Mouse (Mus musculus) left cerebral cortex, adult 8-10 months (tissue): ENCODE results near the gene Fam217b. TPM values are rescaled to one million over a fixed set of nuclear protein-coding genes. Genes with fewer than 3 reads are reported as not detected.

Experiments
- DNase-seq, 2 experiments: peaks; one replicate each; pipeline ENCODE4 v3.0.0; 2022; ENCODE audit warnings: low spot score in 2 of 2
- total RNA-seq, 4 experiments: library from RNA; stranded (reverse); gene quantifications; 2 replicates each; pipeline ENCODE4 v1.2.4; 2022

Gene Fam217b
- total RNA-seq, 4 experiments from 2014 or later: 48.2 to 67.8 (median 59.7) TPM

GRCm38 (mm10) chr2:178433903-178434302 lies 19.6 kb downstream of the Fam217b start:
- no peak for DNase-seq

- DNase-seq: no peak
Observed at GRCm38 (mm10) chr2:178437311-178437710, 23.0 kb downstream of the Fam217b start.

GRCm38 (mm10) chr2:178449386-178449785 lies 35.1 kb downstream of the Fam217b start:
- no peak for DNase-seq

DNA sequence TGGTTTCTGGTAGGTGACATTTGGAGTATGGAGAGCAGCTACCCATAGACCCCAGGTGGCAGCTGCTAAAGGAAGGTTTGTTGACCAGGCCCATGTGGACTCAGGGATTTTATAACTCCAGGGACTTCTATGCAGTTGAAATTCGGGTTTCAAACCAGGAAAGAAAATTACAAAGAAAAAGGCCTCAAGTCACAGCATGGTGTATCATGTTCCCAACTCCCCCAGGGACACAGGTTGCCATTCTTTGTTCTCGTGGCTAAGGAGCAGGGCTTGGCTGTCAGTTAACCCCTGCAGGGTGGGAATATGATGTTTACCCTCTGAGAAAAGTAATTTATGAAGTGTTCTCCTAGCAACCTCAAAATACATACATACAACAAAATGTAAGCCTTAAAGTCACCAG lies 35.9 kb downstream of the Fam217b start:
- no peak for DNase-seq

DNA sequence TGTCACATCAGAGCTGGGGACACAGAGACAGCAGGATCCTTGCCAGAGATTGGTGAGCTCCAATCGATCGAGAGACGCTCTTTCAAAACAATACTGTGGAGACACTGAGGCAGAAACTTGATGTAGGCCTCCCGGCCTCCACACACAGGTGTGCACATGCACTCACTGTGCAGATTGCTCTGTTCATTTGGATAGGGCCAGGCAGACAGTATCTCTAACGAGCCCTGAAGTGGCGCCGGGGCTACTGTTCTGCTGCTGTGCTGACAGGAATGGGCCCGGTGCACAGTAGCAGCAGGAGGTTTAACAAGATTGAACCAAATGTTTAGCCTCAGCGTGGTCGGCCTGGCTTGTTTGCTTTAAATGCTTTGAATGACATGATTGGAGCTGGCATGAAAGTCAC lies 36.6 kb downstream of the Fam217b start:
- no peak for DNase-seq

GRCm38 (mm10) chr2:178454664-178455516 lies 40.6 kb downstream of the Fam217b start:
- no peak for DNase-seq

DNA sequence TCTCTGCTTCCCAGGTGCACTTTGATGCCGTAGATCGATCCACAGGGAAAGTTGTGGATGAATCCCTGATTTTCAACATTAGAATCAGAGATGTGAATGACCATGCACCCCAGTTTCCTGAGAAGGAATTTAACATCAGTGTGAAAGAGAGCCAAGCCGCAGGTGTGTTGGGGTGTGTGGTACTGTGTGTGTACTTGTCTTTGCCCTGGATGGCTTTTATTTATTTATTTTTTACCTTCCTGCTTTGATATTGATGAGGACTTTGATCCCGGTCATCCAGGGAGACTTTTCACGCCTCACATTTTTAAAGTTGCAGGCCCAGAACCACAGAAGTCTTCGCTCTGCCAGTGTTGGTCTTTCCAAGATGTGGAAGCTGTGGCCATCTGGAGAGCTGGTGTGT lies 43.1 kb downstream of the Fam217b start:
- DNase-seq: no peak

GRCm38 (mm10) chr2:178460353-178460752 lies 46.0 kb downstream of the Fam217b start:
- DNase-seq: no peak

GRCm38 (mm10) chr2:178471546-178472480 lies 57.5 kb downstream of the Fam217b start:
- no peak for DNase-seq

- DNase-seq: peak in 1 of 2 experiments; percentile 15
Observed at GRCm38 (mm10) chr2:178473916-178474315, 59.6 kb downstream of the Fam217b start.

Other genes with a start within 250 kb of the Fam217b start
- 1 to 10 TPM in 3 of 4 experiments, under 1 TPM in 1; 0.87 to 2.9 (median 1.4) TPM for gene Sycp2, start 6.8 kb upstream of the Fam217b start, total RNA-seq
- gene Ppp1r3d, start 52 bp upstream of the Fam217b start, total RNA-seq: 1 to 10 TPM; 7.5 to 8.8 (median 7.9) TPM
- under 1 TPM; 0.11 to 0.40 (median 0.20) TPM for gene Cdh26, start 16.0 kb downstream of the Fam217b start, total RNA-seq